ENCODE assay signal across 8 mouse cellular contexts in the genomic region with DNA sequence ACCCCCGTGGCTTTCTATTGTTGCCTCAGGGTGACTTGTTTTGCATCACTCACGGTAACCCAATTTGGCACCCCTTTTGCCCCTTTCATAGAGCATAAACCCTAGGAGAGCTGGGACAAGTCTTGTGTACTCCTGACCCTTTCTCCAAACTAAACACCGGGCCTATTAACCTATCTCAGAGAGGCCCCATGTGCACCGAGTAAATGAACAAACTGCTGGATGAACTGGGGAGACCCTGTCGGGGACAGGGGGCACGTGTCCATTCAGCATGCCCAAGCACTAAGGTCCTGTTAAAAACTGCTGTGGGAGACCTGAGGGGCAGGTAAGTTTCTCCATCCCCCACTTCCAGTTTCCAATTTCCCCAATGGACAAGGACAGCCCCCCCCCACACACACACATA. TPM values are rescaled to one million over a fixed set of nuclear protein-coding genes. Genes with fewer than 3 reads are reported as not detected.
DNase-seq lines count a peak whose midpoint lies in the region; ATAC-seq and TF ChIP-seq lines count a peak whose summit lies in the region.

No protein-coding gene starts in this region.

- no peaks in the 10 kb centered on the region for H3K9me3 ChIP-seq in lung, embryonic 15.5 days
- H3K9me3 ChIP-seq in heart, postnatal 0 days (replicated peaks; ENCODE audit: control insufficient read depth, low read length): no peaks in the 10 kb centered on the region
- H3K9me3 ChIP-seq in limb, embryonic 13.5 days: no peaks in the 10 kb centered on the region

- ATAC-seq in lung, embryonic 15.5 days (ENCODE audit: borderline replicate concordance, extremely low read depth, low FRiP score, low TSS enrichment): no peak
- no peak for ATAC-seq in heart, postnatal 0 days (ENCODE audit: insufficient read depth, low read depth)
- no peak for ATAC-seq in limb, embryonic 13.5 days (ENCODE audit: low FRiP score, low read depth)

- H3K4me3 ChIP-seq in lung, embryonic 15.5 days: peak overlapping the region; percentile 49
- H3K4me3 ChIP-seq in heart, postnatal 0 days (ENCODE audit: low read depth, low read length): peak overlapping the region; percentile 59
- peak overlapping the region; percentile 54 for H3K4me3 ChIP-seq in limb, embryonic 13.5 days
- peak overlapping the region; percentile 68 for H3K4me3 ChIP-seq in small intestine, adult 2 months (ENCODE audit: low read depth, low read length)

- H3K27me3 ChIP-seq in lung, embryonic 15.5 days: no peaks in the 10 kb centered on the region
- no peaks in the 10 kb centered on the region for H3K27me3 ChIP-seq in heart, postnatal 0 days (ENCODE audit: control insufficient read depth, insufficient read depth, low read length)
- no peaks in the 10 kb centered on the region for H3K27me3 ChIP-seq in limb, embryonic 13.5 days
- H3K27me3 ChIP-seq in small intestine, adult 2 months (ENCODE audit: control insufficient read depth, insufficient read depth, low read length): no peaks in the 10 kb centered on the region

- 31% methylated on average over 6 of the region's 6 CpGs for WGBS in lung, embryonic 15.5 days
- WGBS in heart, postnatal 0 days: 42% methylated on average over 6 of the region's 6 CpGs
- WGBS in limb, embryonic 13.5 days: 39% methylated on average over 6 of the region's 6 CpGs
- 39% methylated on average over 6 of the region's 6 CpGs for WGBS in small intestine, adult 2 months

- H3K27ac ChIP-seq in lung, embryonic 15.5 days: no peak overlapping the region
- no peak overlapping the region for H3K27ac ChIP-seq in heart, postnatal 0 days (ENCODE audit: low read depth)
- H3K27ac ChIP-seq in limb, embryonic 13.5 days: no peak overlapping the region
- H3K27ac ChIP-seq in small intestine, adult 2 months (ENCODE audit: insufficient read depth, low read depth, low read length): no peak overlapping the region

- TF ChIP-seq EP300 in heart, postnatal 0 days (IDR thresholded peaks at IDR 0.05; ENCODE audit: low read depth): no peak

- peaks cover 3% of the 10 kb centered on the region; the same call in 1 of the 2 replicates for H3K36me3 ChIP-seq in lung, embryonic 15.5 days
- H3K36me3 ChIP-seq in heart, postnatal 0 days (replicated peaks; ENCODE audit: control insufficient read depth, insufficient read depth, low read length): peaks cover 20% of the 10 kb centered on the region
- H3K36me3 ChIP-seq in limb, embryonic 13.5 days: peaks cover 15% of the 10 kb centered on the region
- peaks cover 14% of the 10 kb centered on the region for H3K36me3 ChIP-seq in small intestine, adult 2 months (ENCODE audit: control insufficient read depth, insufficient read depth, low read length)

- no peak for TF ChIP-seq CTCF in heart, postnatal 0 days (IDR thresholded peaks at IDR 0.05; ENCODE audit: low read depth)
- TF ChIP-seq CTCF in small intestine, adult 2 months (IDR thresholded peaks at IDR 0.05; ENCODE audit: extremely low read depth, insufficient read length, insufficient replicate concordance, low read depth, low read length): no peak

- H3K9ac ChIP-seq in lung, embryonic 15.5 days: 0 out of 2 replicates have a peak overlapping the region, but pooled peaks have one; percentile 37
- peak overlapping the region; percentile 65; the same call in 1 of the 2 replicates for H3K9ac ChIP-seq in heart, postnatal 0 days (replicated peaks; ENCODE audit: low read depth, low read length)
- peak overlapping the region; percentile 65 for H3K9ac ChIP-seq in limb, embryonic 13.5 days

- no peak for DNase-seq in lung, postnatal 36 days
- DNase-seq in heart, postnatal 0 days (ENCODE audit: low spot score): no peak
- no peak for DNase-seq in urinary bladder, postnatal 14 days (ENCODE audit: low spot score)
- DNase-seq in adrenal gland, postnatal 25 days: no peak
- no peak for DNase-seq in MN1 (ENCODE audit: low spot score)

- no peak for TF ChIP-seq POLR2A in small intestine, adult 2 months (IDR thresholded peaks at IDR 0.05; ENCODE audit: low read depth, low read length)

- peak overlapping the region; percentile 81 for H3K4me2 ChIP-seq in lung, embryonic 15.5 days
- peak overlapping the region; percentile 82 for H3K4me2 ChIP-seq in heart, postnatal 0 days (ENCODE audit: low read depth, low read length)
- peak overlapping the region; percentile 77 for H3K4me2 ChIP-seq in limb, embryonic 13.5 days (replicated peaks)

- H3K4me1 ChIP-seq in lung, embryonic 15.5 days: peaks cover 16% of the 10 kb centered on the region
- peaks cover 6% of the 10 kb centered on the region; the same call in 1 of the 2 replicates for H3K4me1 ChIP-seq in heart, postnatal 0 days (ENCODE audit: control insufficient read depth, insufficient read depth)
- peaks cover 15% of the 10 kb centered on the region for H3K4me1 ChIP-seq in limb, embryonic 13.5 days
- no peaks in the 10 kb centered on the region; the same call in 1 of the 2 replicates for H3K4me1 ChIP-seq in small intestine, adult 2 months (ENCODE audit: control insufficient read depth, insufficient read depth, insufficient read length, low read length)

RNA-seq across cellular contexts. Expression of gene Tcn2, which starts 1.0 kb away (rescaled TPM):
- polyA plus RNA-seq in lung, embryonic 15.5 days (2015; fragmentation: Nextera tagmentation; extraction: Ambion mirVana): 47.7 and 52.1 TPM in 2 replicates
- 110 and 113 TPM in 2 replicates for total RNA-seq in heart, postnatal 0 days (2014; rRNA removed; ENCODE audit: low replicate concordance)
- polyA plus RNA-seq in heart, postnatal 0 days (2015; fragmentation: Nextera tagmentation; extraction: Ambion mirVana): 67.2 and 67.4 TPM in 2 replicates
- polyA plus RNA-seq in limb, embryonic 13.5 days (2015; fragmentation: Nextera tagmentation; extraction: Ambion mirVana): 44.1 and 46.0 TPM in 2 replicates
- polyA plus RNA-seq in small intestine, adult 2 months (2012; rRNA removed): 187 and 452 TPM in 2 replicates
- total RNA-seq in adrenal gland, postnatal 25 days (2021): 125 and 128 TPM in 2 replicates

RNA-seq across cellular contexts. Expression of gene Slc35e4, which starts 16.5 kb away (rescaled TPM):
- polyA plus RNA-seq in lung, embryonic 15.5 days (2015; fragmentation: Nextera tagmentation; extraction: Ambion mirVana): 3.4 and 3.8 TPM in 2 replicates
- 9.8 and 11.2 TPM in 2 replicates for total RNA-seq in heart, postnatal 0 days (2014; rRNA removed; ENCODE audit: low replicate concordance)
- 3.0 and 3.2 TPM in 2 replicates for polyA plus RNA-seq in heart, postnatal 0 days (2015; fragmentation: Nextera tagmentation; extraction: Ambion mirVana)
- polyA plus RNA-seq in limb, embryonic 13.5 days (2015; fragmentation: Nextera tagmentation; extraction: Ambion mirVana): 3.5 and 4.1 TPM in 2 replicates
- polyA plus RNA-seq in small intestine, adult 2 months (2012; rRNA removed): 4.7 and 6.5 TPM in 2 replicates
- 6.6 and 6.9 TPM in 2 replicates for total RNA-seq in adrenal gland, postnatal 25 days (2021)

RNA-seq across cellular contexts. Expression of gene Pes1, which starts 32.8 kb away (rescaled TPM):
- 76.2 and 78.1 TPM in 2 replicates for polyA plus RNA-seq in lung, embryonic 15.5 days (2015; fragmentation: Nextera tagmentation; extraction: Ambion mirVana)
- 24.9 and 39.7 TPM in 2 replicates for total RNA-seq in heart, postnatal 0 days (2014; rRNA removed; ENCODE audit: low replicate concordance)
- 28.8 and 29.8 TPM in 2 replicates for polyA plus RNA-seq in heart, postnatal 0 days (2015; fragmentation: Nextera tagmentation; extraction: Ambion mirVana)
- polyA plus RNA-seq in limb, embryonic 13.5 days (2015; fragmentation: Nextera tagmentation; extraction: Ambion mirVana): 81.6 and 84.6 TPM in 2 replicates
- polyA plus RNA-seq in small intestine, adult 2 months (2012; rRNA removed): 11.2 and 17.8 TPM in 2 replicates
- 58.3 and 73.6 TPM in 2 replicates for total RNA-seq in adrenal gland, postnatal 25 days (2021)

RNA-seq across cellular contexts. Expression of gene Dusp18, which starts 35.9 kb away (rescaled TPM):
- polyA plus RNA-seq in lung, embryonic 15.5 days (2015; fragmentation: Nextera tagmentation; extraction: Ambion mirVana): 9.8 and 10.2 TPM in 2 replicates
- total RNA-seq in heart, postnatal 0 days (2014; rRNA removed; ENCODE audit: low replicate concordance): 10.4 and 14.8 TPM in 2 replicates
- polyA plus RNA-seq in heart, postnatal 0 days (2015; fragmentation: Nextera tagmentation; extraction: Ambion mirVana): 9.8 and 16.5 TPM in 2 replicates
- polyA plus RNA-seq in limb, embryonic 13.5 days (2015; fragmentation: Nextera tagmentation; extraction: Ambion mirVana): 11.0 and 12.5 TPM in 2 replicates
- polyA plus RNA-seq in small intestine, adult 2 months (2012; rRNA removed): 1.4 and 2.4 TPM in 2 replicates
- total RNA-seq in adrenal gland, postnatal 25 days (2021): 3.9 and 4.1 TPM in 2 replicates

RNA-seq across cellular contexts. Expression of gene 4921536K21Rik, which starts 36.0 kb away (rescaled TPM):
- 0.37 and 0.39 TPM in 2 replicates for polyA plus RNA-seq in lung, embryonic 15.5 days (2015; fragmentation: Nextera tagmentation; extraction: Ambion mirVana)
- not detected in 2 replicates for total RNA-seq in heart, postnatal 0 days (2014; rRNA removed; ENCODE audit: low replicate concordance)
- 0.11 and 0.12 TPM in 2 replicates for polyA plus RNA-seq in heart, postnatal 0 days (2015; fragmentation: Nextera tagmentation; extraction: Ambion mirVana)
- polyA plus RNA-seq in limb, embryonic 13.5 days (2015; fragmentation: Nextera tagmentation; extraction: Ambion mirVana): 0.09 and 0.20 TPM in 2 replicates
- polyA plus RNA-seq in small intestine, adult 2 months (2012; rRNA removed): 0.06 TPM in 2 replicates
- 0.33 and 0.82 TPM in 2 replicates for total RNA-seq in adrenal gland, postnatal 25 days (2021)
